Mouse (Mus musculus) mesoderm, embryonic 11.5 days (tissue): Measurements from ENCODE around the gene Rubcn.
"Not testable (repeated sequence)": the region's sequence is repeated elsewhere in the genome, so short reads cannot be mapped to it uniquely, and the experiment has no call there.

Experiments
- DNase-seq: peaks from one replicate; pipeline ENCODE4 v3.0.0-alpha.2; 2012; ENCODE audit warnings: low read depth, low spot score

Gene Rubcn

GRCm38 (mm10) chr16:32877343-32878156, at the start of gene Rubcn, which contains the start of gene Fyttd1:
Rubcn (minus strand) TSS chr16:32877766.
Fyttd1 (plus strand) TSS chr16:32877500.
- peak; percentile 97 for DNase-seq

DNA sequence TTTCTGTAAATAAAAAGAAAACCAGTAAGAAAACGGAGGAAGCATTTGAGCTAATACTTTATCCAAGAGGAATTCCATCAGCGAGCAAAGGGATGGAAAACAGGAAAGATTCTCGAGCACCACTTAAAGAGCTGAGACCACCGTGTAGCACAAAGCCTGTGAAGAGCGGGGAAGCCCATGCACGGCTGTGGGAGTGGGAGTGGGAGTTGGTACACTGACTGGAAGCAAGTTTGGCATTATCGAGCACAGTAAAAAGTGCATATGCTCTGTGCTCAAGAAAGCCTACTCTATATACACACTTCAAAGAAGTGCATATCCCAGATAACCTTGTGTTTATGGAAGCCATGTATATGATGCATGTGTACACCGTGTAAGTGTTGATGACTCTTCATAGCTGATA, 49.5 kb upstream of the Rubcn start:
- DNase-seq: no peak

- not testable (repeated sequence) for DNase-seq
These were observed 49.1 kb upstream of the Rubcn start for GRCm38 (mm10) chr16:32926629-32927028.

DNA sequence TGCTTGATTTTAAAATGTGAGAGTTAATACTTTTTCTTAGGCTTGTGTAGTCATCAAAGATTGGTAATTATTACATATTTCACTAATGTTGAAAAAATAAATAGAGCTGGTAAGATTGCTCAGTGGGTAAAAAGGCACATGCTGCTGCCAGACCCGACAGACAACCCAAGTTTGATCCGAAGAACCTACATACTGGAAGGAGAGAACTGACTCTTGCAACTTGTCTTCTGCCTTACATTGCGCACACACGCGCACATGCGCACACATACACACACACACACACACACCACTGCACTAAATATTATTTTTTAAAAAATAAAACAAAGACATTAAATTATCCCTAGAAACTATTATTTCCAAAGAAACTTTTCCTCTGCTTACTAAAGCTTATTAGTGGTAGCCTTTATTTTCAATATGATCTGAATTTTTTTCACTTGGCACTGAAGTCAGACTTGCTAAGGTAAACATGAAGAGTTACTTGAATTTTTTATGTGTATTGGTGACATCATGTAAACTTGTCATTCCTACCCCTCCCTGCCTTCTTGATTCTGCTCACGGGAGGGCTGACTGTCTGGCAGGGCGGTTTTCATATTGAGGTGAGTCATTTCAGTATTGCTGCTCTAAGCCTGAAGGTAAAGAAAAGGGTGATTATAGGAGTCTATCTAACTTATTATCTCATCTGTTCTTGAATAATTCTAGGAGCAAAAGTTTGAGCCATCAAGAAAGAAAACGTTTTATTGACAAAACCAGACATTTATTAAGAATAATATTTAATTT, 37.9 kb upstream of the Rubcn start:
- no peak for DNase-seq

DNA sequence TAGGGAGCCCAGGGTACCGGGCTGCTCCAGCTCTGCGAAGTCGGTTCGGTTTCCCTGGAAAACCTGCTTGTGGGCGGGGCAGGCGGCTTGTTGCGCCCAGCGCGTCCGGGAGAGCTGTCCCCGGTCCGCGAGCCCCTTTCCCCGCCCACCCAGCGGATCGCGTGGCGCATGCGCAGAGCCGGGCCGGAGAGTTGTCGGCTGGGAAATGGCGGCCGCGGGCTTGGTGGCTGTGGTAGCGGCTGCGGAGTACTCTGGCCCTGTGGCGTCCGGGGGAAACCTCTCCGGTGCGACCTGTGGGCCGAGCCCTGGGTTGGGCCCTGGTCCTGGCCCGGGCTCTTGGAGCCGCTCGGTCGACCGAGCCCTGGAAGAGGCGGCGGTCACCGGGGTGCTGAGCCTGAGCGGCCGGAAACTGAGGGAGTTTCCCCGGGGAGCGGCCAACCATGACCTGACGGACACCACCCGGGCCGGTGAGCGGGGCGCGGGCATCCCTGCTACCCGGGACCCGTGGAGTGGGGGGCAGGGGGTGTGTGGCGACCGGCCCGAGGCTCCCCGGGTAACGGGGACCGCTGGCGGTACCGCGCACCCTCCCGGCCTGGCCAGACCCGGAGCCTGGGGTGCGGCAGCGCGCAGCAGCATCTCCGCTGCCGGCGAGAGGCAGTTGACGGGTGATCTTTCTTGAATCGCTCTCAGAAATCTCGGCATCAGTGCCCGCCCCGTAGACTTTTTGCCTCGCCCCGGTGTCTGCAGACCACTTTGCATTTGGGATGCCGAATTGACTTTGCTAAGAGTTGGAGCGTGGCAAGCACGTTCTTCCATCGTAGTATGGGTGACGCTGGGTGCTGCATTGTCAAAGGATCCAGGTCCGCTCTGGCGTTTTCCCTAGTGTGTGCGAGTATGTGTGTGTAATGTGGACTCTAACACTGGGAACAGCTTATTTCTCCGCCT, 36.6 kb upstream of the Rubcn start, which contains the start of gene Lrch3:
Gene Lrch3 (plus strand): TSS at position 164 of the 945 bp plus-strand sequence.
- peak; percentile 95 for DNase-seq

- DNase-seq: no peak
These were observed 35.6 kb upstream of the Rubcn start for GRCm38 (mm10) chr16:32913212-32913611.

- DNase-seq: peak; percentile 50
These were observed 29.2 kb upstream of the Rubcn start for GRCm38 (mm10) chr16:32906727-32907126.

- no peak for DNase-seq
These were observed 28.6 kb upstream of the Rubcn start for GRCm38 (mm10) chr16:32906186-32906585.

GRCm38 (mm10) chr16:32902051-32902428, 24.5 kb upstream of the Rubcn start:
- no peak for DNase-seq

DNA sequence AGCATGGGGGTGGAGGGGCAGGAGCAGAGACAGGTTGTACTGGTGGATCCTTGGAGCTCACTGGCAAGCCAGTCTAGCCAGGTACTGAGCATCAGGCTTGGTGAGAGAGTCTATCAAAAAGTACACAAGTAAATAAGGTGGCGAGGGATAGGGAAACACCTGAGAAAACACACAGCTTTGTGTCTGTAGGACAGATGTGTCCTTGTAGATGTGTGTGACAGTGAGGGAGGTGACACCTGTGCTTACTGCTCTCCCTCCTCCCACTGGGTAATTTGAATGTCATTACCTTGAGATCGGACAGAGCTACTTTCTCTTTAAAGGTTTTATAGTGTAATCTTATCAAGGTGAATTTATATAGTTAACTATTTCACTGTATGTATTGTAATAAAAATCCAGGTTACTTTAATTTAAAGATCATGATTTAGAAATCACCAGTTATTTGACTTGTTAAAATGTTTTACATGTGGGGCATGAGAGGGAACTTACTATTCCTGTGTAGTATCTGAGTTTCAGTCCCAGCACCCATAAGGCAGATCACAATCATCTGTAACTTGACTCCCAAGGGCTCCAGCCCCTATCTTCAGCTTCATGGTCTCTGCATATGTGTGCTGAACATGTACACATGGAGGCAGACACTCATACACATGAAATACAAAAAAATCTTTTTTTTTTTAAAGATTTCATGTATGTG, 23.9 kb upstream of the Rubcn start:
- DNase-seq: no peak

DNA sequence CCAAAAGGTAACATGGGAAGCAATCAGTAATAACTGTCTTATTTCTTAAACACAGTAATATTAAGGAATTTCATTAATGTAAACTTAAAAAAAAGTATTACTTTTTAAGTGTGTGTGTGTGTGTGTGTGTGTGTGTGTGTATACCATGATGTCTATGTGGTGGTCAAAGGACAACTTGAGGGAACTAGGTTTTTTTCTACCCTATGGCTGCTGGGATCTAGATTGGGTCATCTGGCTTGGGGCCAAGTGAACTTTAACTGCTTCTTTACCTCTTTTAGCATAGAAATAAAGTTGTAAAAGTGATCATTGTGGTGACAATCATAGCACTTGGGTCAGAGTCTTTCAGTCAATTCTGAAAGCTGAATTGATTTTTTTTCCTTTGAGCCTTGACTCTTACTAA, 18.6 kb upstream of the Rubcn start:
- DNase-seq: no peak

GRCm38 (mm10) chr16:32889881-32890280, 12.3 kb upstream of the Rubcn start:
- DNase-seq: no peak

DNA sequence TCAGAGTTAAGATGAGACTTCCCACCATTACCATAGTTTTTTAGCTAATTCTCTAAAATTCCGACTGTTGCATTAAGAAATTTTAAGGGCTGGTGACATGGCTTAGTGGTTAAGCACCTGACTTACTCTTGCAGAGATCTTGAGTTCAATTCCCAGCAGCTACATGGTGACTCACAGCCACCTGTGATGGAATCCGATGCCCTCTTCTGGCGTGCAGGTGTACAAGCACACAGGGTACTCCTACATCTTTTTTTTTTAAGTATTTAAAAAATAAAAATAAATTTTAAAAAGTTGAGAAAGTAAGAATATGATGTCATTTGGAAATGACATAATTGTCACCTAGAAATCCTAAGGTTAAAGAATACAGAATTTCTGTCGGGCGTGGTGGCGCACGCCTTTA, 10.4 kb upstream of the Rubcn start:
- no peak for DNase-seq

- no peak for DNase-seq
These were observed 4.0 kb upstream of the Rubcn start for GRCm38 (mm10) chr16:32881538-32881937.

DNA sequence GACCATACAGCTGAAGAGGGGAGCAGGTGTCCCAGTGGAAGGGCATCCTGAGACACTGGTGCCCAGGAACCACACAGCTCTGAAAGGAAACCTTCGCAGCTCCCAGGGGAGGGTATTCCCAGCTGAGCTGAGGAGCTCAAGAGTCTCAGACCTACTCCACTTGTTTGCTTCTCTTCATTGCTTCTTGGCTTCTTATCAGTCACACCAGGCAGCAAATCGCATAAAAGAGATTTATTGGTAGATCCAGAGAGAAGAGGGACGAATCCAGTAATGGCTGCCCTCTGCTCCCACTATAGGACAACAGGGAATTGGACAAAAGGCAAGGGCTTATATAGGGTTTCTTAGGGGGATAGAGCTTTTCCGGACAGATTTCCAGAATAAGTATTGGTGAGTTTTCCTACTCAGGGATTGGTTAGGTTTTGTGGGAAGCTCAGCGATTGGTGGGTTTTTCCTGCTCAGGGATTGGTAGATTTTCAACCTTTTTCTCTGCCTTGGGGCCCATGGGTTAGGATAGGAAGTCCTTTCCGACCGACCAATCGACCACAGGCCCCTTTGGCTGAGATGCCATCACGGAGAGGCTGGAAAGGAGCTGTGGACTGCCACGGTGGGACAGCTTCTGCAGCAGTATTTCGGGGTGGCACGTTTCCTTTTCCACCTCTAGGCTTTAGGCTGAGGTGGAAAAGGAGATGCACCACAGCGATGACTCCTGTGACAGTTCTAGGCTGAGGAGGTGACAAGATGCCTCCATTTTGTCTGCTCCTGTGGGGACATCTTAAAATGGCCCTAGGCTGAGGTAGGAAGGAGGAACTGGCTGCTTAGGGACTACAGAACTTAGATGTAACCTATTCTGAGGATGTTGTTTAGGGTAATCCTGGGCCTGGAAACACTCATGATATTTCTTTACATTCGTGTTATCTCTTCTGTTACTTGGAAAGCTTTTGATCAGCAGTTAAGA, 1.7 kb upstream of the Rubcn start:
- DNase-seq: peak; percentile 21

DNA sequence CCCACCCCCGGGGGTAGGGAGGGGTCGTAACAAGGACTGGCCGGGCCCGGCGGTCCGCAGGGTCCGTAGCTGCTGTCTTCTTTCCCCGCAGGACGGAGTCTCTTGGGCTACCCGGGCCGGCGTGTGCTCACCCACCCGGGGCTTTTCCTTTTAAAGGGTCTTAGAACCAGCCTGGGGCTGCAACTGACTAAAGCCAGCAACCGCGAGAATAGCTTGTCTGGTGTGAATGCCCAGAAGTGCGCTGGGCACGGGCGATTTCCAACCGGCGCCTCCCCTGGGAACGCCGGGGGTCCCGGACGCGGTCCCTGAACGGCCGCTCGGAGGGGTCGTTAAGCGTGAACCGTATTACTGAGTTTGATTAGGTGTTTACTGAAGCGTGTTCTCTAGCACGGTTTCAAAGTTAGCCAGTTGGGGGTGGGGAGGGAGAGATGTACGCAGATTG, 612 bp upstream of the Rubcn start:
- DNase-seq: peak; percentile 52

DNA sequence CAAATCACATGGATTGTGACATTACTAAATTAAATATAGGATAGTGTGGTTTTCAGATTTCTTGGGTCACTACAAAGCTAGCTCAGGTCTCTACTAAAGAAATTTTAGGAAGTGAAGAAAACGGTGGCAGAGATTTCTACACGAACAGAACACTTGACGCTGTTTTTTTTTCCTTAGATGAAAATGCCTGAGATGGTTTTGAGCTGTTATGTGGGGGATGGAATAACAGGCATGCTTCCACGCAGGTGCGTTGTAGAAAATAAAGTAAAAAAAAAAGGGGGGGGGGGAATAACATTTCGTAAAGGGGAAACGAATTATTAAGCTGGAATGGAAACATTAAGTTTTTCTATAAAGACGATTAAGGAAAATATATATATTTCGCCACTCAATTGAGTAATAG, 735 bp downstream of the Rubcn start:
- DNase-seq: no peak

DNA sequence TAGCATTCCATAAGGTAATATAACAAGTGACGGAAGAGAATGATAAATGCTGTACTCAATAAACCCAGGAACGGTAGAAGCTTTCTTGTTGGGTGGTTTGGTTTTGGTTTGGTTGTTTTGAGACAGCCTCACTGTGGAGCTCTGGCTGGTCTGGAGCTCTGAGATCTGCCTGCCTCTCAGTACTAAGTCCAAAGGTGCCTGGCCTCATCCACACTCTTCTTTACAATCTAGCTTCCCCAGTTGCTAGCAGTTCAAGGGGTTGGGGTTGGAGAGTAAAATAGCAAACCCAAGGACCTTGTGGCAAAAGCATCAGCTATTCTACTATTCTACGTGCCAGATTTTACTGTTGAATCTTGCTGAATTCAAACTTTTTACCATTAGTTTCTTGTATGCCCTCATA, 1.7 kb downstream of the Rubcn start:
- DNase-seq: no peak

DNA sequence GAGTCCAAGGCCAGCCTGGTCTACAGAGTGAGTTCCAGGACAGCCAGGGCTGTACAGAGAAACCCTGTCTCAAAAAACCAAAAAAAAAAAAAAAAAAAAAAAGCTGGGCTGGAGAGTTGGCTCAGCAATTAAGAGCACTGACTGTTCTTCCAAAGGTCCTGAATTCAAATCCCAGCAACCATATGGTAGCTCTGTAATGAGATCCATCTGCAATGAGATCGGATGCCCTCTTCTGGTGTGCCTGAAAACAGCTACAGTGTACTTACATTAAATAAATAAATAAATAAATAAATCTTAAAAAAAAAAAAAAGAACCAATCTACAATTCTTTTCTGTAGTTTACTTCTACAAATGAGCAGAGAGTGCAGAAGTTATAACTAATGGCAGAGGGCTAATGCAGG, 2.3 kb downstream of the Rubcn start:
- not testable (repeated sequence) for DNase-seq

GRCm38 (mm10) chr16:32873366-32873765, 4.2 kb downstream of the Rubcn start:
- DNase-seq: no peak
